Mouse (Mus musculus): ENCODE data around the gene 4930505A04Rik.

DNA sequence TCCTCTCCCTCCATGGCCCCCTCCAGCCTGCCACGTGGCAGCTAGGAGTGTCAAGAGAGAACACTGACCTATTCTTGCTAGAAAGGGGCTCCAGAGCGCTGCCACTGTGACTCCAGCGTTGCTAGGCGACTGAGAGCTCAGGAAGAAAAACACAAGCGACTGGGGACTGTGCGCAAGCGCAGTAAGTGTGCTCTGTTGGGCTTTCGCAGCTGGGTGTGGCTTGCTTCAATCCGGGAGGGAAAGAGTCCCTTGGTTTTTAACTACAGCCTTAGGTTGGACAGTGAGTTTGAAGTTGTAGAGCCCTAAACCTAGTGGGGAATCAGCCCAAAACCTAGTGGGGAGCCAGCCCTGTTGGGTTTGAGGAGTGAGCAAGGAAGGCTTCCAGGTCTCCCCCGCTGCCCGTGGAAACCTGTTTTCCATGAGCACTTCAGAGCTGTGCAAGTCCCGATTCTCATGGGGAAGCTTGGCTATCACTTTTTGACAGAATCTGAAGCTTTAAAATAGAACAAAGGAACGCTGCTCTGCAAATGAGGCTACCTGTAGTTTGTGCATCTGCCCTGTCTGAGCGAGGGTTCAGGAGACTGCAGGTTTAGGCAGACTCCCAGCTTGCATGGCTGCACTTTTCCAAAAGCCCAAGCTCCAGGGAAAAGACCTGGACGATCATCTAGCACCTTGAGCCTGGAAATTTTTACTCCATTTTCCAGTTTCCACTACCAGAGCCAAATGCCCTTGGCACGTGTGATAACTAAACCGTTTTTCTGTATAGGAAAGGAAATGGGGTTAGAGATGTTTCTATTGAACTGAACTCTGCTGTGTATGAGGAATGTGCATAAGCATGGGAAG, at the start of gene 4930505A04Rik:
- TF ChIP-seq POLR2A (IDR thresholded peaks at IDR 0.05; ENCODE audit: low read depth, low read length) (no peak), CTCF (conservative IDR thresholded peaks at IDR 0.05; ENCODE audit: insufficient read depth, insufficient read length, low read depth, low read length) (no peak)
